Mouse (Mus musculus): ENCODE data around the gene Tbx4. TPM values are rescaled to one million over a fixed set of nuclear protein-coding genes. Genes with fewer than 3 reads are reported as not detected.

Gene Tbx4
- 0.03 and 0.04 TPM in 2 replicates for polyA plus RNA-seq (2012; rRNA removed)

GRCm38 (mm10) chr11:85885665-85886428, at the start of gene Tbx4:
TSS of gene Tbx4 (plus strand) at chr11:85886422.

GRCm38 (mm10) chr11:85850233-85850632, 36.0 kb upstream of the Tbx4 start, which contains the start of gene Gm11444:
TSS of gene Gm11444 (minus strand) at chr11:85850333.

Other genes with a start within 250 kb of the Tbx4 start
- 2.0 and 2.7 TPM in 2 replicates for gene Tbx2, start 53.9 kb upstream of the Tbx4 start, polyA plus RNA-seq (2012; rRNA removed)
- not detected in 2 replicates for gene Gm11444, start 36.1 kb upstream of the Tbx4 start, polyA plus RNA-seq (2012; rRNA removed)

Measured in liver, embryonic 18 days (tissue).